Mouse (Mus musculus) heart, embryonic 13.5 days (tissue): ENCODE results near the gene U90926. TPM values are rescaled to one million over a fixed set of nuclear protein-coding genes. Genes with fewer than 3 reads are reported as not detected.

ENCODE experiments used
- ATAC-seq: fragments of 200-750 bp; cut with Nextera tagmentation; 2 replicates; pipeline ENCODE4 v1.8.0; 2017; ENCODE audit warnings: moderate TSS enrichment; ENCODE audit not compliant: insufficient number of reproducible peaks, low FRiP score, low TSS enrichment; ENCODE audit errors: extremely low read depth
- H3K27ac ChIP-seq: fragments of 300-500 bp; sonication (generic); replicated peaks from 2 replicates; pipeline ENCODE4 v1.5.1; 2015; ENCODE audit warnings: moderate library complexity, mild to moderate bottlenecking, inconsistent platforms
- H3K27me3 ChIP-seq: fragments of 300-500 bp; sonication (generic); replicated peaks from 2 replicates; pipeline ENCODE4 v1.6.1; 2015; ENCODE audit warnings: mild to moderate bottlenecking, inconsistent platforms
- H3K36me3 ChIP-seq: fragments of 300-500 bp; sonication (generic); 2 replicates; pipeline ENCODE4 v1.6.1; 2015; ENCODE audit warnings: mild to moderate bottlenecking, inconsistent platforms
- H3K4me1 ChIP-seq: fragments of 300-500 bp; sonication (generic); 2 replicates; pipeline ENCODE4 v1.6.1; 2015; ENCODE audit warnings: inconsistent platforms
- H3K4me2 ChIP-seq: fragments of 300-500 bp; sonication (generic); 2 replicates; pipeline ENCODE4 v1.6.1; 2015; ENCODE audit warnings: inconsistent platforms, mild to moderate bottlenecking, moderate library complexity
- H3K4me3 ChIP-seq: fragments of 300-500 bp; sonication (generic); 2 replicates; pipeline ENCODE4 v1.5.1; 2015; ENCODE audit warnings: moderate library complexity, mild to moderate bottlenecking, inconsistent platforms
- H3K9ac ChIP-seq: fragments of 300-500 bp; sonication (generic); 2 replicates; pipeline ENCODE4 v1.6.1; 2015; ENCODE audit warnings: inconsistent platforms, mild to moderate bottlenecking, moderate library complexity
- H3K9me3 ChIP-seq: fragments of 300-500 bp; sonication (generic); 2 replicates; pipeline ENCODE4 v1.6.1; 2016; ENCODE audit warnings: inconsistent platforms
- WGBS: fragments of 180-500 bp; shearing (Covaris S2); methylation state at CpG from one replicate; pipeline ENCODE4 v1.1.7; 2015; ENCODE audit warnings: mixed read lengths; 5-methylcytosine and 5-hydroxymethylcytosine counted together
- polyA plus RNA-seq: library from polyadenylated mRNA; unstranded; fragments of >200 nt; fragmentation: Nextera tagmentation; extraction: Ambion mirVana; gene quantifications from 2 replicates; pipeline ENCODE4 v1.2.1, GENCODE M21; 2015

Gene U90926
- polyA plus RNA-seq, result not detected in 2 replicates

- H3K4me2 ChIP-seq, result no peak within 1 kb of the TSS
- no peaks in the 10 kb centered on the region for H3K9me3 ChIP-seq
- H3K9ac ChIP-seq, result no peak within 1 kb of the TSS
- no peaks in the 10 kb centered on the region; the same call in 1 of the 2 replicates for H3K27me3 ChIP-seq
- H3K36me3 ChIP-seq, result no peaks in the 10 kb centered on the region
- no peak within 1 kb of the TSS for H3K4me3 ChIP-seq
- H3K27ac ChIP-seq, result no peak within 1 kb of the TSS
- 79% methylated on average over 4 of the region's 4 CpGs for WGBS
- no peak for ATAC-seq
- peaks cover 8% of the 10 kb centered on the region for H3K4me1 ChIP-seq
Measured at GRCm38 (mm10) chr5:92215308-92215707, at the start of gene U90926. Gene U90926, minus strand, starts transcription at chr5:92215408.

GRCm38 (mm10) chr5:92263761-92264359 is 48.7 kb upstream of the U90926 start:
- Histone ChIP-seq H3K27me3 (no peaks in the 10 kb centered on the region), H3K9me3 (no peaks in the 10 kb centered on the region), H3K4me1 (peaks cover 21% of the 10 kb centered on the region), H3K4me2 (peak overlapping the region; percentile 2; the same call in 1 of the 2 replicates), H3K36me3 (no peaks in the 10 kb centered on the region), H3K27ac (peak overlapping the region; percentile 58; the same call in 1 of the 2 replicates), H3K9ac (no peak overlapping the region), H3K4me3 (no peak overlapping the region)
- 0 out of 2 replicates have a peak, but pooled peaks have one; percentile 40 for ATAC-seq
- WGBS, result 29% methylated on average over 4 of the region's 4 CpGs

DNA sequence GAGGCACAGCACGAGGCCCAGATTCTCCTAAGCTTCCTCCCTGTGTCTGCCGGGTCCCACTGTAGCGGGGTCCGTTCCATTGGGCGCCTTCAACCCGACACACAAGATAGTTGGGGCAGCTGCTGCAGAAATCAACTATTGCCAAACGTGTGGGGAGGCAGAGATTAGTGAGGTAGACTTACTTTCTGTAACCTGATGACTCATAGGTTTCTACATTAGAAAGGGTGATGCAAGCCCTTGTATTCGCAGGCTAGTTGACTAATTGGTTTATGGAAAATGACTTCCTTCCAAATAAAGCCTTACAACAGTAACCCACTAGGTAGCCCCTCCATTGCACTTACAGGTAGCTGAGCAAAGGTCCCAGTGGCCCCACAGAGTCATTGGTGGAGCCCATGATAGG is 47.4 kb upstream of the U90926 start:
- ATAC-seq, result no peak
- Histone ChIP-seq H3K27ac (no peak overlapping the region), H3K4me2 (no peak overlapping the region), H3K36me3 (no peaks in the 10 kb centered on the region), H3K4me1 (peaks cover 21% of the 10 kb centered on the region), H3K9ac (no peak overlapping the region), H3K4me3 (no peak overlapping the region), H3K27me3 (no peaks in the 10 kb centered on the region), H3K9me3 (no peaks in the 10 kb centered on the region)
- WGBS, result 77% methylated on average over 8 of the region's 8 CpGs

- 25% methylated on average over 6 of the region's 6 CpGs for WGBS
- Histone ChIP-seq H3K36me3 (no peaks in the 10 kb centered on the region), H3K4me1 (peaks cover 11% of the 10 kb centered on the region), H3K4me3 (no peak within 1 kb of the TSS), H3K27me3 (peaks cover 4% of the 10 kb centered on the region; the same call in 1 of the 2 replicates), H3K9ac (no peak within 1 kb of the TSS), H3K9me3 (no peaks in the 10 kb centered on the region), H3K27ac (no peak within 1 kb of the TSS), H3K4me2 (no peak within 1 kb of the TSS)
- no peak for ATAC-seq
Measured at GRCm38 (mm10) chr5:92256218-92256617, 41.0 kb upstream of the U90926 start, which contains the start of gene Ppef2. Gene Ppef2, minus strand, starts transcription at chr5:92256278.

DNA sequence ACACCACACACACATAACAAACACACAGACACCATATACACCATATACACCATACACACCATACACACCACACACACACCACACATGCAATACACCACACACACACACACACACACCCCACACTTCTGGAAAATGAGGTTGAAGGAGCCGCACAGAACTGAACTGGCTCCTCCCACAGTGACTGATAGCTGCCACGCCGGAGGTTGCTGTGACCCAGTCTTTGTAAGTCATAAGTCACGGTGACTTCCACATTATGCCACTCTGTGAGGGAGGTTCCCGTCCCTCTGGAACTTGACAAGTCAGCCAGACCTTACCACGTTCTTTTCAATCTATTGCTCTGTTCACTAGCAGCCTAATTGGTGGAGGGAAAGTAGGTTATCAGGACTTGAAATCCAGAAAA is 39.3 kb upstream of the U90926 start:
- 64% methylated on average over 6 of the region's 6 CpGs for WGBS
- Histone ChIP-seq H3K36me3 (no peaks in the 10 kb centered on the region), H3K4me3 (no peak overlapping the region), H3K4me1 (peaks cover 11% of the 10 kb centered on the region), H3K27me3 (peaks cover 4% of the 10 kb centered on the region; the same call in 1 of the 2 replicates), H3K4me2 (no peak overlapping the region), H3K9me3 (0 out of 2 replicates have a peak, but pooled peaks cover 6% of the 10 kb centered on the region), H3K9ac (no peak overlapping the region), H3K27ac (no peak overlapping the region)
- ATAC-seq, result no peak

DNA sequence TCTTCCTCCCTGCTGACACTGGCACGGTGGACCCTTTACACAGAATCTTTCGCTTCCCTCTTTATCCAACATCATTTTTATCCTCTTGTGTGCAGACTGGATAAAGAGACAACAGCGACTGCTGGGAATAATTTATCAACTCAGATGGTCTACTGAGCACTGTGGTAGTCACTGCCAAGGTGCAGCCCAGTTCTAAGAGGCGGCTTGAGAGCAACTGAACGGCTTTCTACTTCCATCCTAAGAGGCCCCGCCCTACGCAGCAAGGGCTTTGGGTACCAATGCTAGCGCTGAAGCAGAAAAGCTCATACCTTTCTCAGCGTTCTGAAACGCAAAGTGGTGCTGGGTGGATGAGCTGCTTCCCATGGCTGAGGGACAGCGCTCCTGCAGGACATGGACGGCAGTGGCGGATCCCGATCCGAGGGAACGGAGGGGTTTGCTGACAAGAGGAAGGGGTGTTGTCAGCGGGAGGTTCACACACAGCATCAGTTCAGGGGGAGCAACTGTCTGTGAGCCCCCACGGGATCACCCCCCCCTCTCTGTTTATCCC is 37.7 kb upstream of the U90926 start:
- no peaks in the 10 kb centered on the region for H3K36me3 ChIP-seq
- H3K4me3 ChIP-seq, result no peak overlapping the region
- ATAC-seq, result no peak
- H3K9me3 ChIP-seq, result 0 out of 2 replicates have a peak, but pooled peaks cover 6% of the 10 kb centered on the region
- H3K27me3 ChIP-seq, result peaks cover 4% of the 10 kb centered on the region; the same call in 1 of the 2 replicates
- peak overlapping the region; percentile 29 for H3K4me2 ChIP-seq
- H3K9ac ChIP-seq, result no peak overlapping the region
- no peak overlapping the region for H3K27ac ChIP-seq
- H3K4me1 ChIP-seq, result peaks cover 11% of the 10 kb centered on the region
- WGBS, result 18% methylated on average over 18 of the region's 18 CpGs

DNA sequence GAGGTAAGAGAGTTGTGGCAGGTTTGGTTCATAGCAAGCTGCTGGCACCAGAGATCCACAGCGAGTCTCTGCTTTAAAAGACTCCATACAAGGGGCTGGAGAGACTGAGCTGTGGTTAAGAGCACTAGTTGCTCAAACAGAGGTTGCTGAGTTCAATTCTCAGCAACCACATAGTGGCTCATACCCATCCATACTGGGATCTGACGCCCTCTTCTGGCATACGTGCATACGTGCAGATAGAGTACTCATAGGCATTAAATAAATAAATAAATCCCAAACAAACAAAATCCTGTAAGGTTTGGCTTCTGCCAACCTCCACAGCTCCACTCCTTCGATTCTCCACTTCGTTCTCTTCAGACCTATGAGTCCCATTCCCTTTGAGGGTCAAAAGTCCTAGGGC is 36.8 kb upstream of the U90926 start:
- 0 out of 2 replicates have a peak, but pooled peaks cover 6% of the 10 kb centered on the region for H3K9me3 ChIP-seq
- ATAC-seq, result no peak

GRCm38 (mm10) chr5:92248614-92249013 is 33.4 kb upstream of the U90926 start:
- Histone ChIP-seq H3K4me2 (no peak overlapping the region), H3K36me3 (no peaks in the 10 kb centered on the region), H3K9ac (no peak overlapping the region), H3K9me3 (0 out of 2 replicates have a peak, but pooled peaks cover 6% of the 10 kb centered on the region), H3K4me3 (no peak overlapping the region), H3K4me1 (peaks cover 5% of the 10 kb centered on the region), H3K27me3 (no peaks in the 10 kb centered on the region; the same call in 1 of the 2 replicates), H3K27ac (no peak overlapping the region)
- no peak for ATAC-seq
- 69% methylated on average over 11 of the region's 11 CpGs for WGBS

More for the DNA sequence above, 36.8 kb upstream of the U90926 start:
- no peak overlapping the region for H3K27ac ChIP-seq
- H3K4me1 ChIP-seq, result peaks cover 5% of the 10 kb centered on the region
- H3K27me3 ChIP-seq, result peaks cover 4% of the 10 kb centered on the region; the same call in 1 of the 2 replicates
- H3K36me3 ChIP-seq, result no peaks in the 10 kb centered on the region
- no peak overlapping the region for H3K4me2 ChIP-seq
- H3K4me3 ChIP-seq, result no peak overlapping the region
- H3K9ac ChIP-seq, result no peak overlapping the region
- 81% methylated on average over 6 of the region's 6 CpGs for WGBS

GRCm38 (mm10) chr5:92245483-92245882 is 30.3 kb upstream of the U90926 start:
- no peaks in the 10 kb centered on the region for H3K27me3 ChIP-seq
- 0 out of 2 replicates have a peak, but pooled peaks cover 6% of the 10 kb centered on the region for H3K9me3 ChIP-seq

DNA sequence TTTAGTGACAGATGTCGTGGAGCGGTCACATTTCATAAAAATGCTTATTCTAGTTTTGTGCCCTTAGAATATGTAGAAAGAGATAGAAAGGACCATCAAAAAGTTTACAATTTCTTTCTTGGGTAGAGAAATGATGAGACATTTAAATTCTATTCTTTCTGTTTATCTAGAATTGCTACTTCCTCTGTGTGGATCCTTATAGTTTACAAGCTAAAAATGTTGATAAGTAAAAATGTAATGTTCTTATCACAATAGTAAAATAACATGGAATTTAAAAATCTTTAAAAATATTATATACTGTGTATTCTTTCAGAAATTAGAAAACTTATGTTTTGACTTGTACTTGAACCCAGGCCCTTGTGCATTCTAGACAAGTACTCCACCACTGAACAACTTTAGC is 29.7 kb upstream of the U90926 start:
- WGBS, result 79% methylated on average over 2 of the region's 2 CpGs
- H3K9me3 ChIP-seq, result 0 out of 2 replicates have a peak, but pooled peaks cover 4% of the 10 kb centered on the region
- no peaks in the 10 kb centered on the region for H3K36me3 ChIP-seq
- no peak overlapping the region for H3K4me2 ChIP-seq
- no peak overlapping the region for H3K27ac ChIP-seq
- H3K4me3 ChIP-seq, result no peak overlapping the region
- ATAC-seq, result no peak
- H3K4me1 ChIP-seq, result peaks cover 1% of the 10 kb centered on the region; the same call in 1 of the 2 replicates
- no peaks in the 10 kb centered on the region for H3K27me3 ChIP-seq
- no peak overlapping the region for H3K9ac ChIP-seq

More at GRCm38 (mm10) chr5:92245483-92245882, 30.3 kb upstream of the U90926 start:
- Histone ChIP-seq H3K4me1 (no peaks in the 10 kb centered on the region), H3K9ac (no peak overlapping the region), H3K36me3 (no peaks in the 10 kb centered on the region), H3K4me2 (no peak overlapping the region), H3K4me3 (no peak overlapping the region), H3K27ac (no peak overlapping the region)
- ATAC-seq, result no peak
- 79% methylated on average over 9 of the region's 9 CpGs for WGBS

DNA sequence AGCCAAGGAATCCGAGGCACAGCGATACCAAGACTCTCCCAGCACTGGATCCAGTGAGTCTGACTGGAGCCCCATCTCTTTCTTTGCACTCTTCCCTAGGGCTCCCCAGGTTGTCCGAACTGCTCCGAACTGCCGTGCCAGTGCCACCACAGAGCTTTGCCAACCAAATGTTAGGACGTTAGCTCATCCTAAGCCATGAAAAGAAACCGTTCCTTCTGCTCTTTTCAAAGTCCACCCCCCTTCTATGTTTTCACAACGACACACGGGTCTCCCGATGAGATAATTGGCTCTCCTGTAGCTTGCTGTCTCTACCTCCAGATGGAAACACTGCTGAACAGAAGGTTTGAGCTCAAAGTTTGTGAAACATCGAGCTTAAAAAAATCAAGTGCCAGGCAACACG is 25.6 kb upstream of the U90926 start:
- ATAC-seq, result no peak
- Histone ChIP-seq H3K4me2 (no peak overlapping the region), H3K4me1 (peaks cover 4% of the 10 kb centered on the region; the same call in 1 of the 2 replicates), H3K9me3 (no peaks in the 10 kb centered on the region), H3K36me3 (no peaks in the 10 kb centered on the region), H3K9ac (no peak overlapping the region), H3K4me3 (no peak overlapping the region), H3K27ac (no peak overlapping the region), H3K27me3 (peaks cover 6% of the 10 kb centered on the region; the same call in 1 of the 2 replicates)
- whole genome bisulfite sequencing, result 83% methylated on average over 12 of the region's 12 CpGs
